ENCODE assay signal across 8 mouse cellular contexts in the genomic region with DNA sequence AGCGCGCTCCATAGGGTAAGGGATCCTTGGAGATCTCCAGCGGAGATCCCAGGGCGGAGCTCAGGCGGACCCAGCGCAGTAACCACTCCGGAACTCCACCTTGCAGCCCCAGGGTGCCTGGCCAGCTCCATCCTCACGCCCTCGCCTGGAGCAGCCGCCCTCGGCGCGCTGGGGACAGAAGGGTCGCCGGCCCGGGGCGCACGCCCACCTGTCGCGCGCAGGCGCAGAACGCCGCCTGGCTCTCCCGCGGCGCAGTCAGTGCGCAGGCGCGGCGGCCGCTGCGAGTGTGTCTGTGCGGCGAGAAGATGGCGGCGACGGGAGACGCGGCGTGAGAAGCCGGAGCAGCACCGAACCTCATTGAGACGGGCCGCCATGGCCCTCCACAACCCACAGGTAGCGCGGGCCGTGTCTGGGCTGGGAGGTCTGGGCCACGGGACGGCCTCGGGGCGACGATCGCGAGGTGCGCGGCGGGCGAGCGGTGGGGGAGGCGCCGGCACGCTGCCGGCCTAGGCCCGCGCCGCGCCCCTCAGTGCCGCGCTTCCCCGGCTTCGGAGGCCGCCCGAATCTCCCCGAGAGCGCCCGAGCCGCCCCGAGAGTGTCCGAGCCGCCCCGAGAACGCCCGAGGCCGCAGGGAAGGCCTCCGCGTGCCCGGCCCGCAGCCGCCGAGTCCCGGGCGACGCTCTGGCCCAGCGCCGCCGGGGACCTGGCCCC. TPM values are rescaled to one million over a fixed set of nuclear protein-coding genes. Genes with fewer than 3 reads are reported as not detected.
A peak's percentile ranks its signal among the peaks of the same experiment; 100 is the strongest.
DNase-seq lines count a peak whose midpoint lies in the region; ATAC-seq lines count a peak whose summit lies in the region.

Gene Gm20388 (plus strand): TSS at position 295 of the 711 bp plus-strand sequence.

- H3K27me3 ChIP-seq in hindbrain, embryonic 12.5 days: no peaks in the 10 kb centered on the region

- H3K9me3 ChIP-seq in hindbrain, embryonic 12.5 days (replicated peaks): no peaks in the 10 kb centered on the region

- peak within 1 kb of the TSS; percentile 80 for H3K4me2 ChIP-seq in hindbrain, embryonic 12.5 days (replicated peaks)

- DNase-seq in R1 (ENCODE audit: low read depth, low spot score): peak; percentile 88
- peak; percentile 96 to 98 for DNase-seq in cerebellum, postnatal 14 days
- peak; percentile 81 to 90 for DNase-seq in frontal cortex, postnatal 14 days (ENCODE audit: low spot score in 2 of 2)
- DNase-seq in layer of hippocampus, postnatal 14 days (ENCODE audit: low spot score in 2 of 2): peak; percentile 92 to 97
- DNase-seq in lung, postnatal 10 days: peak; percentile 94
- DNase-seq in ovary, postnatal 14 days (ENCODE audit: low spot score): peak; percentile 91
- peak; percentile 90 to 94 for DNase-seq in thymus, postnatal 10 days (ENCODE audit: low spot score in 2 of 2)

- WGBS in hindbrain, embryonic 12.5 days: under 1% methylated on average over 82 of the region's 97 CpGs

- ATAC-seq in hindbrain, embryonic 12.5 days (ENCODE audit: low FRiP score): peak; percentile 96

- H3K9ac ChIP-seq in hindbrain, embryonic 12.5 days: peak within 1 kb of the TSS; percentile 84

- H3K36me3 ChIP-seq in hindbrain, embryonic 12.5 days: no peaks in the 10 kb centered on the region

- peak within 1 kb of the TSS; percentile 75 for H3K4me3 ChIP-seq in hindbrain, embryonic 12.5 days

- peak within 1 kb of the TSS; percentile 95 for H3K27ac ChIP-seq in hindbrain, embryonic 12.5 days

- peaks cover 33% of the 10 kb centered on the region for H3K4me1 ChIP-seq in hindbrain, embryonic 12.5 days

RNA-seq across cellular contexts. Expression of gene Gm20388, which starts in this region (rescaled TPM):
- polyA plus RNA-seq in hindbrain, embryonic 12.5 days (2016; fragmentation: Nextera tagmentation; extraction: Ambion mirVana): not detected in 2 replicates
- not detected for total RNA-seq in layer of hippocampus, postnatal 14 days (2021)

Comparison
In these comparisons a context has a peak if more than half of its experiments do, and no peak if none do; other contexts are left out.
1. Peak in every context shown above with its lines: DNase-seq, ATAC-seq, H3K4me3 ChIP-seq and H3K27ac ChIP-seq.
2. Peak in ATAC-seq, H3K4me3 ChIP-seq, H3K27ac ChIP-seq, H3K9ac ChIP-seq and H3K4me2 ChIP-seq in hindbrain, embryonic 12.5 days; RNA of the gene not detected or under 1 TPM.
3. Peak in DNase-seq in layer of hippocampus, postnatal 14 days; RNA of the gene not detected or under 1 TPM.